Mouse (Mus musculus) intestine, embryonic 14.5 days (tissue): ENCODE results near the gene Zfand3. TPM values are rescaled to one million over a fixed set of nuclear protein-coding genes. Genes with fewer than 3 reads are reported as not detected.

Experiments
- ATAC-seq: fragments of 200-750 bp; cut with Nextera tagmentation; replicated peaks from 2 replicates; pipeline ENCODE4 v1.8.0; 2017; ENCODE audit warnings: low read depth, moderate number of reproducible peaks, moderate TSS enrichment, moderate library complexity; ENCODE audit not compliant: low FRiP score, low TSS enrichment
- DNase-seq: peaks from one replicate; pipeline ENCODE4 v3.0.0-alpha.2; 2018; ENCODE audit warnings: low spot score
- H3K27ac ChIP-seq: fragments of 300-500 bp; sonication (generic); 2 replicates; pipeline ENCODE4 v1.5.1; 2014; ENCODE audit warnings: low read depth, mild to moderate bottlenecking, control low read depth
- H3K27me3 ChIP-seq: fragments of 300-500 bp; sonication (generic); replicated peaks from 2 replicates; pipeline ENCODE4 v1.6.1; 2014; ENCODE audit warnings: low read length, control low read depth; ENCODE audit not compliant: control insufficient read depth, insufficient read depth
- H3K36me3 ChIP-seq: fragments of 300-500 bp; sonication (generic); 2 replicates; pipeline ENCODE4 v1.6.1; 2014; ENCODE audit warnings: low read length, control low read depth; ENCODE audit not compliant: control insufficient read depth, insufficient read depth
- H3K4me1 ChIP-seq: fragments of 300-500 bp; sonication (generic); replicated peaks from 2 replicates; pipeline ENCODE4 v1.6.1; 2014; ENCODE audit warnings: low read length, control low read depth, mixed read lengths; ENCODE audit not compliant: control insufficient read depth, insufficient read depth
- H3K4me2 ChIP-seq: fragments of 300-500 bp; sonication (generic); 2 replicates; pipeline ENCODE4 v1.6.1; 2014; ENCODE audit warnings: low read length
- H3K4me3 ChIP-seq: fragments of 300-500 bp; sonication (generic); 2 replicates; pipeline ENCODE4 v1.5.1; 2014; ENCODE audit warnings: low read depth, low read length, control low read depth, mixed read lengths
- H3K9ac ChIP-seq: fragments of 300-500 bp; sonication (generic); 2 replicates; pipeline ENCODE4 v1.6.1; 2014; ENCODE audit warnings: mild to moderate bottlenecking, low read length
- H3K9me3 ChIP-seq: fragments of 300-500 bp; sonication (generic); 2 replicates; pipeline ENCODE4 v1.6.1; 2016; ENCODE audit warnings: low read length, control low read depth; ENCODE audit not compliant: control insufficient read depth
- WGBS: fragments of 180-500 bp; shearing (Covaris S2); extraction: QIAGEN DNeasy Blood & Tissue Kit; methylation state at CpG from one replicate; pipeline ENCODE4 v1.1.7; 2014; 5-methylcytosine and 5-hydroxymethylcytosine counted together
- polyA plus RNA-seq: library from polyadenylated mRNA; unstranded; fragments of >200 nt; fragmentation: Nextera tagmentation; extraction: Ambion mirVana; gene quantifications from 2 replicates; pipeline ENCODE4 v1.2.1, GENCODE M21; 2014

The Zfand3 gene
- polyA plus RNA-seq, 1 experiment from 2014 or later, result 40.9 TPM

DNA sequence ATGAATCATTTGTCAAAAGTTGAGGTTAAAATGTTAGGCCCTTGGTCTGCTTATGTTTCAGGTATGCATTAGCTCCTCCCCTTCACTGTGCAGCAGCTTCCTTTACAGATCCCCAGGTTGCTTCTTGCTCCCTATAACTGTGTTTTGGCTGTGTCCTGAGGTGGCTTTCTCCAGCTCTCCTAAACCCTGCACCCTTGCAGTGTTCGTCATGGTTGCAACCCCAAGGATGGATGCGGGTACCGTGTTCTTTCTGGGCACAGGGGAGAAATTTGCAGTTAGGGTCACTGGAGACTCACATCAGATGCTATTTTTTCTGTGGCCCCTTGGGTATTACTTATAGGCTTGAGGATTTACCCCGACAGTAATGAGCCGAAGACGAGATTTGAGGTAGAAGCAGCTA lies 175.7 kb downstream of the Zfand3 start:
- H3K4me3 ChIP-seq, result no peak overlapping the region
- no peaks in the 10 kb centered on the region for H3K9me3 ChIP-seq
- H3K4me1 ChIP-seq, result no peaks in the 10 kb centered on the region
- H3K27ac ChIP-seq, result no peak overlapping the region
- 89% methylated on average over 6 of the region's 6 CpGs for WGBS
- DNase-seq (no peak), ATAC-seq (no peak)
- no peak overlapping the region for H3K9ac ChIP-seq
- no peaks in the 10 kb centered on the region for H3K27me3 ChIP-seq
- H3K4me2 ChIP-seq, result no peak overlapping the region
- peaks cover 8% of the 10 kb centered on the region; the same call in 1 of the 2 replicates for H3K36me3 ChIP-seq

DNA sequence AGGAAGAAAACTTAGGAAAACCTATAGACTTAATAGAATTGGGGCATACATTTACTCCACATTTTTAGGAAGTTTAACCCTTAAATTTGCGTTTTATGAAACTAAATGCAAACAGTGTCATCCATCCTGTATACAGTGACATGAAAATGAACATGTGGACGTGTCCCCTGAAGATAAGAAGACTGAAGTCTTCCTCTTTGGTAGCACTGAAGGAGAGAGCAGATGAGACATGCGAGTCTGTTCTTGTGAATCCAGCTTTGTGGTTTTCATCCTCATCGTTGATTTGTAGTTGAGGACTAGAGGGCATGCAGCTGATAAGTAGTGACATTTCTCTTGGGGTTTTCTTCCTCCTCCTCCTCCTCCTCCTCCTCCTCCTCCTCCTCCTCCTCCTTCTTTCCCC lies 177.0 kb downstream of the Zfand3 start:
- Histone ChIP-seq H3K4me2 (no peak overlapping the region), H3K27ac (no peak overlapping the region), H3K9me3 (no peaks in the 10 kb centered on the region), H3K4me1 (no peaks in the 10 kb centered on the region), H3K9ac (no peak overlapping the region), H3K27me3 (no peaks in the 10 kb centered on the region), H3K4me3 (no peak overlapping the region), H3K36me3 (peaks cover 8% of the 10 kb centered on the region; the same call in 1 of the 2 replicates)
- ATAC-seq (no peak), DNase-seq (no peak)
- WGBS, result 79% methylated on average over 4 of the region's 4 CpGs

DNA sequence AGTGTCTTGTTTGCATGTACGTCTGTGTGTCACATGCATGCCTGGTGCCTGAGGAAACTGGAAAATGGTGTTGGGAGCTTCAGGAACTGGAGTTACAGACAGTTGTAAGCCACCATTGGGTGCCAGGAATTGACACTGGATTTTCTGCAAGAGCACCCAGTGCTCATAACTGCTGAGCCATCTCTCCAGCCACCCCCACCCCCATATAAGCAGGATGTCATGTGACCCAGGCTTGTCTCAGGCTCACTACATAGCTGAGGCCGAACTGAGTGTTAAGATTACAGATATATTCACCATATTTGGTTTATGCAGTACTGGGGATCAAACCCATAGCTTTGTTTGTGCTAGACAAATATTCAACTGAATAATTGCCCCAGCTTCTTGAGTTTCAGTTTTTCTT lies 177.5 kb downstream of the Zfand3 start:
- H3K36me3 ChIP-seq, result peaks cover 8% of the 10 kb centered on the region; the same call in 1 of the 2 replicates
- H3K4me2 ChIP-seq, result no peak overlapping the region
- H3K9ac ChIP-seq, result no peak overlapping the region
- H3K4me1 ChIP-seq, result no peaks in the 10 kb centered on the region
- H3K27ac ChIP-seq, result no peak overlapping the region
- 74% methylated on average over 2 of the region's 2 CpGs for WGBS
- H3K9me3 ChIP-seq, result no peaks in the 10 kb centered on the region
- H3K27me3 ChIP-seq, result no peaks in the 10 kb centered on the region
- H3K4me3 ChIP-seq, result no peak overlapping the region
- ATAC-seq (no peak), DNase-seq (no peak)

DNA sequence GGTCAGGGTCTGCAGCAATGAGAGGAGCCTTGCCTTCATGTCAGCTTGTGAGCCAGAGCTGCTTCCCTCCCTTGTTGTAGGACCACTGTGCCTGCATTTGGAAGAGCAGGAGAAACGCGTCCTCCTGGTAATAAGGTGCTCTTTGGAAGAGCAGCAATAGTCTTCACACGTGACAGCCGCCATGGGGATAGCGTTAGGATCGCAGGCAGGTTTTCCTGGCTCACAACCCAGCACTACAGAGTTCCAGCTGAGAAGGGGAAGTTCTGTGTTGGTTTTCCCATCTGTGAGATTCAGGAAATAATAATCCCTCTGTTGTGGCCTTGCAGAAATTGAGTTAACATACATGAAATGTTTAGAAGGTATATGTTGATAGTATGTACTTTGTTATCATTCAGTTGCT lies 179.0 kb downstream of the Zfand3 start:
- no peak for DNase-seq
- ATAC-seq, result no peak
- Histone ChIP-seq H3K4me2 (no peak overlapping the region), H3K9me3 (no peaks in the 10 kb centered on the region), H3K27me3 (no peaks in the 10 kb centered on the region), H3K9ac (no peak overlapping the region), H3K27ac (no peak overlapping the region), H3K4me3 (no peak overlapping the region), H3K36me3 (no peaks in the 10 kb centered on the region), H3K4me1 (0 out of 2 replicates have a peak, but pooled peaks cover 6% of the 10 kb centered on the region)
- 94% methylated on average over 6 of the region's 6 CpGs for WGBS

DNA sequence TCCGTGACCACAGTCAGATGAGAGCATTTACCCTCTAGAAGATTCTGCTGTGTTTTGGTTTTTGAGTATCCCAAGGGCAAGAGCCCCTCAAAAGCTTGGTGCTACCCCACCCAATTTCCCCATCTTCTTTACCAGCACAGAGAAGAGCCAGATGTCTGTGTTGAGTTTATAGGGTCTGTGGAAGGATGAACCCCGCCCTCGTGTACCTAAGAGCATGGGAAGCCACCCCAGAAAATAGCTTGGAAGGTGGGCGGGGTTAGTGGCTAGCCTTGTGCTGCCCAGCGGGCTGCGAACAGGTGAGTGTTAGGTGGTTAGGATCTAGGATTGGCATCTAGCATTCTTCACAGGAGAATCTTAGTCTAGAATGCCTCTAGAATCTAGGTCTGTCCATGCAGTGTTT lies 182.6 kb downstream of the Zfand3 start:
- no peaks in the 10 kb centered on the region for H3K27me3 ChIP-seq
- H3K4me1 ChIP-seq, result 0 out of 2 replicates have a peak, but pooled peaks cover 8% of the 10 kb centered on the region
- ATAC-seq (no peak), DNase-seq (no peak)
- no peak overlapping the region for H3K9ac ChIP-seq
- no peaks in the 10 kb centered on the region for H3K36me3 ChIP-seq
- WGBS, result 81% methylated on average over 6 of the region's 6 CpGs
- H3K9me3 ChIP-seq, result no peaks in the 10 kb centered on the region
- H3K27ac ChIP-seq, result no peak overlapping the region
- H3K4me3 ChIP-seq, result no peak overlapping the region
- H3K4me2 ChIP-seq, result no peak overlapping the region

DNA sequence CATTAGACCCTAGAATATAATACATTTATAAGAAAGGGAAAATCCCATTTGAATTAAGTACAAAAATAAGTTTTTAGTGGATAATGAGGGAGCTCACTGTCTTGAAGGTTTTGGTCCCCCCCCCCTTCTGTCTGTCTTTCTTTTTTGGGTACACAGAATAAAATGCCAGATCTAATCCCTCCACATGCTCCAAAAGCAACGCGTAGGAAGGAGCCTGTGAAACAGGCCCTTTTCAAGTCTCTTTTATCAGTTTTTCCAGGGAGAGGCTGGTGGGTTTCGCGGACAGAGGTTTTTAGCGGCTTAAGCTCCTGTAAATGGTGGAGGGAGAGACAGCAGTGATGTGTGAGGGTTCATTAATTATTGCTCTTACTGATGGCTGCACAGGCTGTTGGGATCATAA lies 183.0 kb downstream of the Zfand3 start:
- WGBS, result 37% methylated on average over 5 of the region's 5 CpGs
- no peak overlapping the region for H3K27ac ChIP-seq
- no peaks in the 10 kb centered on the region for H3K27me3 ChIP-seq
- no peak for DNase-seq
- no peak overlapping the region for H3K4me2 ChIP-seq
- H3K9me3 ChIP-seq, result no peaks in the 10 kb centered on the region
- H3K9ac ChIP-seq, result no peak overlapping the region
- ATAC-seq, result no peak
- H3K4me1 ChIP-seq, result 0 out of 2 replicates have a peak, but pooled peaks cover 8% of the 10 kb centered on the region
- peaks cover 2% of the 10 kb centered on the region; the same call in 1 of the 2 replicates for H3K36me3 ChIP-seq
- H3K4me3 ChIP-seq, result no peak overlapping the region

DNA sequence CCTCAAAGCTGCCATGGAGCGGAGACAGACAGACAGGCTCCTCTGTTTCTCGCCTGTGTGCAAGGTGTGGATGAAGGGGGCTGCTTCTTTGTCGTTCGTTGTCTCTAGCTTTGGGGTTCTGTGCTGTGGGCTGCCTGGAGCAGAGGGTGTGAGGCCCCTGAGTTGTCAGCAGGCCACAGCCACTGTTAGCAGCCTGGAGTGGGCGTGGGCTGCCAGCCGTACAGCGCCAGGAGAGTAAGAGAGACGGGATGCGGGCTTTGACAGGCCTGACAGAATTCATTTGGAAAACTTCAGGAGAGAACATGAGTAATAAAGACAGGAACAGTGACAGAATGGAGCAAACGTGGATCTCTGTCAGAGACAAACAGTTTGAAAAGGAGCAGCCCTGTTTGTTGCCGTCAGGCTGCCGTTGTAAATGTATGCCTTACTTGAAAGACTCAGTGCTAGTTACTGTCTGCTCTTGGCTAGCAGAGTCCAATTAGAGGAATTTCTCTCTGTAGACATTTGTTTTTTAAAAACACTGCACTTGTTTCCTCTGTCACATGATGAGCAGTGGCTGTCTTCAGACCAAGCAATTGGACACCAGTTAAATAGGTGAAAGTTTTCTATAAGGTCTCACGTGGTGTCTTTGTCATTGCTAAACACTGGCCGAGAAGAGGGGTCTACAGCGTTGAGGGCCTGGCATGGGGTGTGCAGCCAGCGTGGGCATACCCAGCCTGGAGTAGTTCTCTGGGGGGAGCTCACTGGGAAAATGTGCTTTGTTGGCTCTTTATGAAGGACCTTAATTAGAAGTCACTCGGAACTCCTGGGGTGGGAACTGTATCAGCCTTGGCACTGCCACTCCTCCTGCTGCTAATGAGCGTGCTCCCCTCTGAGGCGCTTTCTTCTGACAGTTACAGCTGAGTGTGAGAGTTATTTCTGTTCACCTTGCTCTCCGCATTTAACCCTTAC lies 183.8 kb downstream of the Zfand3 start:
- H3K9ac ChIP-seq, result no peak overlapping the region
- no peak overlapping the region for H3K4me3 ChIP-seq
- H3K4me1 ChIP-seq, result 0 out of 2 replicates have a peak, but pooled peaks cover 8% of the 10 kb centered on the region
- ATAC-seq (no peak), DNase-seq (no peak)
- no peak overlapping the region for H3K4me2 ChIP-seq
- no peaks in the 10 kb centered on the region for H3K9me3 ChIP-seq
- peaks cover 9% of the 10 kb centered on the region; the same call in 1 of the 2 replicates for H3K36me3 ChIP-seq
- H3K27ac ChIP-seq, result no peak overlapping the region
- WGBS, result 33% methylated on average over 20 of the region's 20 CpGs
- H3K27me3 ChIP-seq, result no peaks in the 10 kb centered on the region

DNA sequence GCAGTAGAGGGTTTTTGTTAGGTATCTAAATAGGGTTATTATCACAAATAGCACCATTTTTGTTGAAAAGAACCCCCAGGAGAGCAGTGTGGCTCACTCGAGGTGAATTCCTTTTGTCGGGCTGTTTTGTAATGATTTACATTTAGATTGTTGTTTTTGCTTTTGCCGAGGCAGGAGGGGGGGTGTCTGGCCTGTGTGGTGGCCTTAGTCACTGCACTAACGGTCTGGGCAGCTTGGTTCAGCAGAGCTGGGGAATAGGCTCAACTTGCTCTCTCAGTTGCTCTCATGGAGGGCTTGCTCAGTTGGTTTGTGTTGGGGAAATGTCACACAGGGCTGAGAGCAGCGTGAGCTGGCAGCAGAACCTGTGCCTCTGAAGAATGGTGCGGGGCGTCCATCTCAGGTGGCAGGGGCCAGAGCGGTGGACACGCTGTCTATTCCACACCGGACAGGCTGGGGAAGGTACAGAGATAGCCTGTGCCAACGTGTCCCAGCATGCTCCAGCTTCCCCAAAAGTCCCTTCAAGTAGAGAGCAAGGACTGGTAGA lies 186.6 kb downstream of the Zfand3 start:
- no peak for DNase-seq
- 0 out of 2 replicates have a peak, but pooled peaks cover 8% of the 10 kb centered on the region for H3K4me1 ChIP-seq
- H3K9me3 ChIP-seq, result no peaks in the 10 kb centered on the region
- no peak overlapping the region for H3K27ac ChIP-seq
- ATAC-seq, result no peak
- H3K4me2 ChIP-seq, result no peak overlapping the region
- H3K27me3 ChIP-seq, result no peaks in the 10 kb centered on the region
- peaks cover 16% of the 10 kb centered on the region for H3K36me3 ChIP-seq
- 72% methylated on average over 11 of the region's 11 CpGs for WGBS
- H3K4me3 ChIP-seq, result no peak overlapping the region
- no peak overlapping the region for H3K9ac ChIP-seq
